Mouse (Mus musculus) layer of hippocampus, adult 2 months (tissue): ENCODE measurements at regions not wholly inside any gene's neighbourhood (a gene's known extent, or its start where the extent isn't known, plus 50 kb on each side); places are given as distances from the start of the nearest gene placed in this dataset.

Source experiments
- DNase-seq, 2 experiments: peaks; one replicate each; pipeline ENCODE4 v3.0.0; 2022; ENCODE audit warnings: low spot score in 2 of 2
- H3K27ac ChIP-seq: fragments of 200-600 bp; 2 replicates; pipeline ENCODE4 v1.8.1; 2022
- H3K4me3 ChIP-seq: fragments of 200-600 bp; 2 replicates; pipeline ENCODE4 v1.8.1; 2022; ENCODE audit warnings: mild to moderate bottlenecking
- CTCF ChIP-seq: fragments of 200-600 bp; conservative IDR thresholded peaks from 2 replicates; pipeline ENCODE4 v1.8.1; 2022; ENCODE audit warnings: antibody characterized with exemption, mild to moderate bottlenecking, moderate library complexity

DNA sequence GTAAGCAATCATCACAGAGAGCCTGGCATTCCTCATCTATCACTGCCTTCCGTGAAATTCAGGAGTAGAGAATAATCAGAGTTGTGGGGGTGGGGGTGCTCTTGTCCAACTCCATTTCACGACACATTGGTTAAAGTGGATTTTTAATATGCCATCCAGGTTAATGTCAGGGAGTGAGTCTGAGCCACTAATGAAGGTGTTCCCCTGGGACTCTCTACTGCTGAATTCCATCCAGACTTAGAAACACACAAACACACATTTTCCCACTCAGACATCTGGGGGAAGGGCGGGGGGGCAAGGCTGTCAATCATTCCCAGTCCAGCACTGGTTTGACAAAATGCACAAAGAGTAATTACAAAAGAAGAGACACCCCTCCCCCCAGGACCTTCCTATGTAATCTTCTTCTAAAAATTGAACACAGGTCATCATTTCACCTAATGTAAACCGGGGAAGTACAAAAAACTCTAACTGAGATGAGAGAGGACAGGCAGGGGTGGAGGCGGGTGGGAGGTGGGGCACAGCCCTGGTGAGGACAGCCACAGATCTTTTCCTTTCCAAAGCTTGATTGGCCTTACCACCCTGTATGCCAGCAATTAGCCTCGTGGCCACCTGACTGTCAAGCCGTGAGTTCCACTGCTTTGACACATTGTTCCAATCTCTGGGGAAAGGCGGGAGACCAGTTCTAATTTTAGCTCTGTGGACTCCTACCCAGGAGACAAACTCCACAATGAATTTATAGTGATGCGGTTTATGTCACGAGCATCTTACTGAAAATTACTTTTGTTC, 76.5 kb upstream of the Bach2 start:
- Histone ChIP-seq H3K4me3 (no peak overlapping the region), H3K27ac (no peak overlapping the region)
- TF ChIP-seq CTCF, result no peak
- DNase-seq, result no peak

DNA sequence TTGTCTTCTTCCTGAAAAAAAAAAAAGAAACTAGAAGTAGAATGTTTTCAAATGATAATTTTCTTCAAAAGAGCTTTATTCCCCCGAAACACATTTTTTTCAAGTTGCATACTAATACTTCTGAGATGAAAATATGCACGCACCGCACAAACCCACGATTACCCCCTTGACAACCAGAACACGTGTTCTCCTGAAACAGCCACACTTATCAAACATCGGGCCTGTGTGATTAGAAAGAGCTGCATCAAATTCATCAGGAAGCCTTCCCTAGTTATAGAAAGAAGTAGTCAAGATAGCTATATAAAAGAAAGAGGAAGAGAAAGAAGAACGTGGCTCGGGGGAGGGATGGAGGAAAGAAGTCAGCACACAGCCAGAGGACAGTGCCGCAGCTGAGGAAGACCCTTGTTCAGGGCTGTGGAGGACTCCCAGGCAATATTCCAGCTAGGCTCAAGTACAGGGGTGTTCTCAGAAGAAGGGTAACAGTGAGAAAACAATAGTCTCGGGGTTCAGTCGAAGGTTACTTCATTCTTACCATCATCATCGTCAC, 75.8 kb upstream of the Bach2 start:
- Histone ChIP-seq H3K27ac (no peak overlapping the region), H3K4me3 (no peak overlapping the region)
- TF ChIP-seq CTCF, result no peak
- DNase-seq, result no peak

DNA sequence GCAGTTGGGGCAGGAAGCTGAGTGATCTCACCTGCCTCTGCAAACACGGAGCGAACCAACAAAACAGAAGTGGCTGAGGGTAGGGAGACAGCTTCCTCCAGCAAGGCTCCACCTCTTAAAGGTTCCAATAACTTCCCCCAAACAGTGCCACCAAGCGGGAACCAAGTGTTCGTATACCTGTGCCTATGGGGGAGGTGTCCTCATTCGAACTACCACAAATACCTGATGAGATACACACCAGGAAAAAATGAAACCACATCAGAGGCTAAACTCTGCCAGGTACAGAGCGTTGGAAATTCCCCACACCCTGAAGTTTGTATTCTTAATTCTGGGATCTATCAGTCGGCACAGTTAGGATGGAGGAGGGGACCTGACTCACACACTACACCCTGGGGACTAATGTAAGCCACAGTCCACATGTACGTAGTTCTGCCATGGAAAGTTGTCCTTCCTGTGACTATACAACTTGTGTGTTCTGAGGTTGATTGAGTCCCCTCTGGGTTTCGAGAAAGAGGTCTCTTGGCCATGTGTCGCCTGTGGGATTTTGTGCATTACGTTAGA, 74.4 kb upstream of the Bach2 start:
- no peak for TF ChIP-seq CTCF
- H3K4me3 ChIP-seq, result no peak overlapping the region
- DNase-seq, result no peak
- H3K27ac ChIP-seq, result no peak overlapping the region

DNA sequence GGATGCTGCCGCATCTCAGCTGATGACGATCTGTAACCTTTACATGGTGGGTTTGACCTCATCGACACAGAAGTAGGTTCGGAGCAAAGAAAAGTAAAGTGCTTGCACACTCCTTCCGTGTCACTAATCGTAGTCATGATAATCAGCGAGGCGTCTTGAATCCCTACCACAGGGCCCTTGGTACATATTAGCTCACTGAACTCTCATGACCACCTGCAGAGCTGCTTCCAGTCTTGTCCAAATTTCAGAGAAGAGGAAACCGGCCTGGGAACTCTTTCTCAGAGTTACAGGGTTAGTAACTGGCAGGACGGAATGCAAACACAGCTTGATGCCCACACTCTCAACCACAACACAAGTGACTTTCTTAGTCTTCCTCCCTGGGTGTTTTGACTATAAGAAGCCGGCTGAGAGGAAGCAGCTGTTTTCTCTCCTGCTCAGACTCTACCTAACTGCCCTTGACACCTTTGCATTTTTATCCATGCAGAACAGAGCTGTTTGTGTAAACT, 73.8 kb upstream of the Bach2 start:
- H3K27ac ChIP-seq, result no peak overlapping the region
- DNase-seq, result no peak
- no peak for TF ChIP-seq CTCF
- H3K4me3 ChIP-seq, result no peak overlapping the region

DNA sequence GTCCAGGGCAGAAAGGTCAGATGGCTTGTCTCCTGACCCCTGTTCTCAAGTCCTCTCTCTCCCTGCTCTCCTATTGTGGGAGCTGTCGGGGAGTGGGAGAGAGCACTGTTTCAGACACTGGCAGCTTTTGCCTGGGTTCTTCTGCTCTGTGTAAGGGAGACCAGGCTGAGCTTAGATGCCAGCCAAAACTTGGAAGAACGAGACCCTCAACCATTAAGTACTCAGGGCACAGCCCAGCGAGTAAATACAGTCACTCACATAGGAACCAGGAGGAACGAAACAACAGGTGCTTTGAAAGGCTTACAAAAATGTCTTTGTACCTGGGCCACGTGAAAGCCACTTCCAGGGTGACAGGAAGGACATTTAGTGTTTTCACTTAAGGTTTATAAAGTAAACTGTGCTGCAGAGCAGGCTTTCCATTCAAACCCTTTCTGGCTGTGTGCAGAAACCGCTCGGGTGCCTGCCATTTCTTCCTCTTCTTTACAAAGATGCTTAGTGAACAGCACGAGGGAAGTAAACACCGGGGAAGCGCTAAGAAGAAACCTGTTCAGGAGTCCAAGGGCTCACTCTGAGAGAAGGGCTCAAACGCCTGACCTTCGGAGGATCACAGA, 72.6 kb upstream of the Bach2 start:
- Histone ChIP-seq H3K27ac (no peak overlapping the region), H3K4me3 (no peak overlapping the region)
- TF ChIP-seq CTCF, result no peak
- DNase-seq, result no peak

DNA sequence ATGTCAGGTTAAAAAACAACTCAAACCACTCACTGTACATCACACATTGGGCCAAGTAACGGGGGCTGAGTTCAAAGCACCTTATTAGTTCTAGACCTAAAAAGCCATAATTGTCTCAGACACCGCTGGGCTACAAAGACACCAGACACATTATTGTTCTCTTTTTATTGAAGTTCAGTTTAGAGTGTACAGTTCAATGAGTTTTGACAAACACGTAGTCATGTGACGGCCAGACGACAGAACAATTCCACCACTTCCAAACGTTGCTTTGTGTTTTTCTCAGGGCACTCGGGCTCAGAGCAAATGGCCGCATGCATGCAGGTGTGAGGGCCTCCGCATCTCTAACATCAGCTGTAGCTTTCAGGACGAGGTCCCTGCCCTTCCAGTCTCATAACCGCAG, 71.5 kb upstream of the Bach2 start:
- no peak for DNase-seq
- Histone ChIP-seq H3K4me3 (no peak overlapping the region), H3K27ac (no peak overlapping the region)
- TF ChIP-seq CTCF, result no peak

DNA sequence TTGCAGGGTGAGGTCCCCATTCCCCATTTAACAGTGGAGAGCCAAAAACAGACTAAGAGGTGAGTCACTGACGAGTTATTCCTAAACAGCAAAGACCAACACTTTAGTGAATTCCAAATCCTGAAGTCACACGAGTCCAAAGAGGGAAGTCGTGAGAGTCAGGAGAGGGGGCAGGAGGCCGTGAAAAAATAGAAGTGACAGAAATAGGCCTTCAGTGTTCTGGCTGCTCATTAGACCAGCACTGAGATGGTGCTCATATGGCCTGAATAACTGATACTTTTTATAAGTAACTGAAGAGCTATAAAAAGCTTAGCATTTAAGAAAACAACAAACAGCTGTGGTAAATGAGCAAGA, 68.5 kb upstream of the Bach2 start:
- TF ChIP-seq CTCF, result no peak
- Histone ChIP-seq H3K4me3 (no peak overlapping the region), H3K27ac (no peak overlapping the region)
- no peak for DNase-seq

DNA sequence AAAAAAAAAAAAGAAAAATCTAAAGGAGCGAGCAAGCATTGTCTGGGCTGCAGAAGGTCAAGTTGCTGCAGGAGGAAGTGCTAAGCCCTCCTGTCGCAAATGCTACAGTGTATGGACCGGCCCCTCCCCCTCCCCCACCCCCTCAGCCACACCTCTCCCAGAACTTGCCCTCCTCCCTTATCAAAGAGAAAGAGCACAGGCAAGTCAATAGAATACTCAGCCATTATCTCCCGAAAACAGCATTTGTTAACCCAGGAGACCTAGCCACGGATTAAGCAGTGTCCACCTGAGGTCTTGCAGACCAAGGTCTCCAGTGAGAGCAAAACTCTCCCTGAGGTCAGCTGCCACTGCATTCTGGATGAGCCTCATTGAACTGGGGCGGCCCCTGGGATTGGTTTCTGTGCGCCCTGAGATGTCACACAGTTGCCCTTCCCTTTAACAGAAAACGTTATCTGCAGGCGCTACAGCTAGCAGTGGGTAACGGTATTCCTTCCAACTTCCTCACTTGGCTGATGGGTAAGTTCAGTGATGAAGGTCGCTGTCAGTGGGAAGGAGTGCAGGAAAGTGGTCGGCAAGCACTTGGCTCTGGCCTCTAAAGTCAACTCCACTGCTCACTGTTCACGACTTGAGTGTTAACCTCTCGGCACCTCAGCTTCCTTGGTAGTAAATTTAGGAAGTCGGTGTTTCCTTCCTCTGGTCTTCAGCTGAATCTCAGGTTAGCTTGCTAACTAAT, 68.0 kb upstream of the Bach2 start:
- no peak for DNase-seq
- Histone ChIP-seq H3K27ac (no peak overlapping the region), H3K4me3 (no peak overlapping the region)
- no peak for TF ChIP-seq CTCF

DNA sequence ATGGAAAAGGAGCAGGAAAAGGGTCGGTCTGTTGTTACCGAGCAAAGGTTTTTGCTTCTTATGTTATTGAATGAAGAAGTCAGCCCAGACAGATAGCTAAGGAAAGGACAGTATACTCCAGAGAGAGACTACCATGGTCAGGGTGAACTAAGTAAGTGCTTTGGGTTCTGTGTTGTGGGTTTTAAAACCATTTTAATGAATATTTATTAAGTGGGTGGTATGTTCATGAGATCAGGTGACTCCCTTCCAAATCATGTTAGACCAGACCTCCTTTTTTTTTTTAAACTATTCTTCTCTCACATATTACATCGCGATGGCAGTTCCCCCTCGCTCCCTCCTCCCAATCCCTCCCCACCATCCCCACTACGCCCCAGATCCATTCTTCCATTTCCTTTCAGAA, 67.3 kb upstream of the Bach2 start:
- Histone ChIP-seq H3K4me3 (no peak overlapping the region), H3K27ac (no peak overlapping the region)
- DNase-seq, result no peak
- no peak for TF ChIP-seq CTCF

DNA sequence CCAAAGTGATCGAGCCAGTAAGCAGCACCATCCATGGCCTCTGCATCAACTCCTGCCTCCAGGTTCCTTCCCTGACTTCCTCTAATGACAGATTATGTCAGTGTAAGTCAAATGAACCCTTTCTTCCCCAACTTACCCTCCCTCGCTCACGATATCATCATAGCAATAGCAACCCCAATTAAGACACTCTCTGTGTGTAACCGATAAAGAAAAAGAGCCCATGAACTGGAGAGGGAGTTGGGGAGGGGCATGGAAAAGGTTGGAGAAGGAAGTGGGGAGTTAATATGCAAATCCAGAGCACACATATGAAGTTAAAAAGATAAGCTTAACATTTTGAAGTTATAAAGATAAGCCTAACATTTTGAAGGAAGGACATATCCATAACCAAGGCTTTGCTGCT, 65.6 kb upstream of the Bach2 start:
- no peak for TF ChIP-seq CTCF
- H3K4me3 ChIP-seq, result no peak overlapping the region
- no peak overlapping the region for H3K27ac ChIP-seq
- DNase-seq, result no peak

DNA sequence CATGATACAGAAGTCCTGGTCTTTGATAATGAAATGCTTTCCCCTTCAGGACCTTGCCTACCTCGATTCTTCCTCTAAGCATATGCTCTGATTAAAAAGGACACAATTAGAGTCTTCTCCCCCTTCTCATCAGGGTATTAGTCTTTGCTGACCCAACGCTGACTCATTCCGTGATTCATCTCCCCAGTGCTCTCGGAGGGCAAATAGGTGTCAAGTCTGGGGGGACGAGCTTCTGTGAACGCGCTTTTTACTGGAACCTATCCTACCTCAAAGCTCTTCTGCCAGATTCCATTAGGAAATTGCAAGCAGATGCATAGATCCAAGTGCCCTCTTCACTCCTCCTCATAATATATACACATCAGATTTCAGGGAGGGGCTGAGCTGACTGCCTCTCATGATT, 63.8 kb upstream of the Bach2 start:
- no peak for TF ChIP-seq CTCF
- DNase-seq, result no peak
- Histone ChIP-seq H3K4me3 (no peak overlapping the region), H3K27ac (no peak overlapping the region)

DNA sequence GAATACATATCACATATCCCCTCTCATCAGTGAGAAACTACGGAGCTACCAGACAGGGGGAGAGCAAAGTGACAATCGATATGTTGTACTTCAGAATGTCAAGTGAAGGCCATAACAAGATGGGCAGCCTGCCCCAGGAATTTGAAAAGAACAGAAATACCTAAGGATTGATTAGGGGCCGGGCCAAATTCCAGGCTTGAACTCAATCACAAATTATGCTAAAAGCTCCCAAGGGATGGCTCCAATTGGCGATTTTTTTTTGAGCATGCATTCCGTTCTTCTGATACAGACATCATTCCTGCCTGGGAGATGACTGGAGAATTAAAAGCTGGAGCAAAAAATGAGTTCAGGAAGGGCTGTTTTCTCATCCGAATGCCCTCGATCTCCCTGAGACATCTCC, 63.4 kb upstream of the Bach2 start:
- TF ChIP-seq CTCF, result no peak
- no peak overlapping the region for H3K27ac ChIP-seq
- H3K4me3 ChIP-seq, result no peak overlapping the region
- DNase-seq, result no peak

DNA sequence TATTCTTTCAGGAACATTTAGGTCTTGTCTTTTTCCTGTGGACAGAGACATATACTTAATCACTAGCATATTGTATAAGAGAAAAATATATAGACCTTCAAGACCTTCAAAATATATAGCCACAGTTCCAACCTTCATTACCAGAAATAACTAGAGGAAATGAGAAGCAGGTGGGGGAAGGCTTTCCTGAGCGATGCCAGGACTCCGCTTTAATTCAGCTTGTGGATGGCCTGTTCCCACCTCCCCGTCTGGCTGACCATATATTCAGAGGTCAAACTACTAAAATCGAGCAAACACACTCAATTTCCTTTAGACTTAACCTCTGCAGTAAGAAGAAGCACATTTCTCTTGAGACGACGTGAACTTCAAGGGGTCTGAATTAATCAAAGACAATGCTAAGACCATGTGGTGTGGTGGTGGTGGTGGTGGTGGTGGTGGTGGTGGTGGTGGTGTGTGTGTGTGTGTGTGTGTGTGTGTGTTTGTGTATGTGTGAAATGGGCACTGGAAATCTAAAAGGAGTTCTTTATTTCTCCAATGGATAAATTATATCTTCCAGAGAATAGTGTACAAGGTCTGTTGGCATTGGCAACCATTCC, 62.7 kb upstream of the Bach2 start:
- Histone ChIP-seq H3K4me3 (no peak overlapping the region), H3K27ac (no peak overlapping the region)
- no peak for DNase-seq
- no peak for TF ChIP-seq CTCF
